Mouse (Mus musculus): ENCODE results near the gene Pth2.

GRCm38 (mm10) chr7:45221680-45222079, 40.9 kb downstream of the Pth2 start:
- TF ChIP-seq CTCF (IDR thresholded peaks at IDR 0.05; ENCODE audit: low read depth) (no peak), EP300 (IDR thresholded peaks at IDR 0.05; ENCODE audit: low read depth) (no peak)

Measured in heart, postnatal 0 days (tissue).